Mouse (Mus musculus): ENCODE measurements around the gene Tenm4.

- TF ChIP-seq CTCF (IDR thresholded peaks at IDR 0.05; ENCODE audit: low read depth), result no peak
- TF ChIP-seq EP300 (IDR thresholded peaks at IDR 0.05; ENCODE audit: low read depth), result no peak
Observed at GRCm38 (mm10) chr7:96329343-96329742, 158.3 kb downstream of the Tenm4 start.

Data from liver, embryonic 14.5 days (tissue).